Mouse (Mus musculus) fibroblast of lung, adult 2 months (primary cell): ENCODE results near the gene Zfp39.

Source experiments
- DNase-seq: peaks from one replicate; pipeline ENCODE4 v3.0.0-alpha.2; 2011; ENCODE audit warnings: low read depth

Zfp39 gene

GRCm38 (mm10) chr11:58903511-58904409, at the start of gene Zfp39:
Gene Zfp39, minus strand, starts transcription at chr11:58904225.
- DNase-seq, result peak; percentile 87

- no peak for DNase-seq
These were observed 49.5 kb upstream of the Zfp39 start for GRCm38 (mm10) chr11:58953351-58954169.

GRCm38 (mm10) chr11:58951210-58951609, 47.2 kb upstream of the Zfp39 start:
- no peak for DNase-seq

DNA sequence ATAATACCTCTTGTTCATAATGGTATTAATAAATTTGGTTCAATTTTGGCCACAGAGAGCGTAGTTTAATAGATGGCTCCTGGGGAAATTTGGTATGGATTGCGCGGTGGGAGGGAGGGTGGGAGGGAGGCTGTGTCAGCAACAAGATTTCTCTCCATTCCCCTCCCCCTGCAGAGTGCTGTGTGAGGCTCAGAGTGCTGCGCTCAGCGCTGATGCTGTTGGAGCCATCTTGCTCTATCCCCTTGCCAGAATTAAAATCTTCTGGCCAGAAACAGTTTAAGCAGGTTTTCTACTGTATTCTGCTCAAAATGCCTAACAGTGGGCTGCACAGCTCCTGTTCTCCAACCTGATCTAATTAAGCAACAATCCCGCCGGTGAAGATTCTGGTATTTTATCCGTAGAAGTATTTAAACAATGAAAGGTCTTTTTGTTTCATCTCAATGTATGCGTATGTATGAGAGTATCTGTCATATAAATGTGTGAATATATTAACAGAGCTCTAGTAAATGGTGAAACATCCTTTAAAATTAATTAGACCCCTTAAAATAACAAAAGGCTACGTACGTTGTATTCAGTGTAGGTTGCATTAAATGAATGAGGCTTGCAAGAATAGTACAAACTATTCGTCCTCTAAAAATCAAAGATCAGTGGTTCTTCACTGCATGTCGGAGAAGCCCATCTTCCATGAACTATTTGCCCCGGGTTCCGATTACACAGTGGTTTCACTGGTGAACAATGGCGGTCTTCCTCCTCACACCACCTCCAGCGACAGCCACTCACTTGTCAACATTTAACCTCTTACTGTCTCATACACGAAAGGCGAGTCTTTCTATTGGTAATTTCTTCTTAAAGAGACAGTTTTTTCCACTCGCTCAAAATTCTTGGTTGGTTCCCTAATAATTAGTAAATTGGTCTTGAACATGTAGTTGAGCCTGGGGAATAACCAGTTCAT, 45.7 kb upstream of the Zfp39 start:
- DNase-seq, result no peak

DNA sequence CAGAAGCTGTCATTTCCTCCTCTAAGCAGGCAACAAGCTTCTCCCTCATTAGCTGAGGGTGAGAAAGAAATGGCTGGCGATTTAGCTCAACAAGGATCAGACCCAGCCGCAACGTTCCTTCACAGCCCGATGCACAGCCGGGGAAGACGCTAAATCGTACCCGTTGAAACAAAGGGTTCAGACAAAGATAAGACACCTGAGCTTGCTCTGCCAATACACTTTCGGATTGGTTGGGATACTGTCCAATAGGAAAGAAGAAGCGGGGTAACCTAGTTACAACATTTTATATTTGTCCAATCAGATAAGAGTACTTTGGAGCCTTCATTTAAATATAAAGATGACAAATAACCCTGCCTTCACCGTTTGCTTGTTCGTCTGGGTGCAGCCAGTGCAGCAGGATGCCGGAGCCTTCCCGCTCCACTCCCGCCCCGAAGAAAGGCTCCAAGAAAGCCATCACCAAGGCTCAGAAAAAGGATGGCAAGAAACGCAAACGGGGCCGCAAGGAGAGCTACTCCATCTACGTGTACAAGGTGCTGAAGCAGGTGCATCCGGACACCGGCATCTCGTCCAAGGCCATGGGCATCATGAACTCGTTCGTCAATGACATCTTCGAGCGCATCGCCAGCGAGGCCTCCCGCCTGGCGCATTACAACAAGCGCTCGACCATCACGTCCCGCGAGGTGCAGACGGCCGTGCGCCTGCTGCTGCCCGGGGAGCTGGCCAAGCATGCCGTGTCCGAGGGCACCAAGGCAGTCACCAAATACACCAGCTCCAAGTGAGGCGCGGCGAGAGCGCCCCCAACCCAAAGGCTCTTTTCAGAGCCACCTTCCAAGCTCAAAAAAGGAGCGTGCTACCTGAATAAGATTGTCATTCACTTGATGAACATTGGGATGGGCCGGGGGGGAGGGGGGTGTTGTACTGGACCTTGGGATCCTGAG, 44.8 kb upstream of the Zfp39 start, which contains the start of gene Hist3h2ba:
TSS of gene Hist3h2ba (plus strand) at position 379 of the 938 bp plus-strand sequence.
- DNase-seq, result no peak

DNA sequence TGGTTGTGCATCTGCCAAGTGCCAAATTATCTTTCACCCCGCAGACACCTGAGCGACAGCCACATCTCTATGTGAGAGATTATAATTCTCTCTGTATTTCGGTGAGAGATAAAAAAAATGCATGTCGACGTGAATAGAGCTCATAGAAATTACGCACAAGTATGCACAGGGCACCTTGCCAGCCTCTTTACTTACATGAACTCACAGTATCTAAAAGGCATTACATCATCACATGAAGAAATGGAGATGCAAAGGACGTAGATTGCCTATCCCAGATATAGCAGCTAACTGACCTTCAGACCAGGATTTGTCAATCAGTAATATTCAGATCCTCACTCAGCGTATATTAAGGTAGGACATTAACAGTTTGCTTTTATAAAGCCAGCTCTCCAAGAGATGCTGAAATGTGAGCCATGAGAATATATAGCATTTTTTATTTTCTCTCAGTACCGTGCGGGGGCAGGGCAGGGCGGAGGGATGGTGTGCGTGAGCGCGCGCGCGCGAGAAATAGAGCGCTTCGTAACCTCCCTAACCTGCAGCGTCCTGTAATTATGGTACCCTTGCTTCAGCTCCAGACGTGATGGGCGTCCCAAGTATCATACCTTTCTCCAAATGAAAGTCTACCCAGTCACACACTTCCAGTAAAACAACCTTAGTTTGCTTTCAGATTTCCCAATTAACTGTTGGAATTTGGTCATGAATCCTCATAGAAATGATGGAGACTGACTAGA, 43.9 kb upstream of the Zfp39 start:
- DNase-seq, result no peak

GRCm38 (mm10) chr11:58947306-58947705, 43.3 kb upstream of the Zfp39 start:
- no peak for DNase-seq

DNA sequence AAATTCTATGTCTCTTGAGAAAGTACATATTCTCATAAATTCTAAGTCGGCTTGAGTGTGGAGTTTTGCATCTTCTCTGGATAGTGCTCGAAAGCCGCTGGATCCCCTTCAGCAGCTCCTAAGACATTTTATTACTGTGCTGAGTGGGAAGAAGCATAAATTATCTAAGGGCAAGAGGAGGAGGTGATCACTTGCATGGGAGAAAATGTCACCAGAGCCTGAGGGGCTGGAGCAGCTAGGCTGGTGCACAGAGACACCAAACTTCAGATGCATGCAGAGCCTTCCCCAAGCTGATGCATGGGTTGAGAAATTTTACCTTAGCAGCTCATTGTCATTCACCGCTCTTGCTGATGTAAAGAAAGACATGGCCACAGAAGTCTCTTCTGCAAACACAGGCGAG, 40.1 kb upstream of the Zfp39 start:
- DNase-seq, result no peak

- DNase-seq, result no peak
These were observed 35.0 kb upstream of the Zfp39 start for GRCm38 (mm10) chr11:58939088-58939439.

DNA sequence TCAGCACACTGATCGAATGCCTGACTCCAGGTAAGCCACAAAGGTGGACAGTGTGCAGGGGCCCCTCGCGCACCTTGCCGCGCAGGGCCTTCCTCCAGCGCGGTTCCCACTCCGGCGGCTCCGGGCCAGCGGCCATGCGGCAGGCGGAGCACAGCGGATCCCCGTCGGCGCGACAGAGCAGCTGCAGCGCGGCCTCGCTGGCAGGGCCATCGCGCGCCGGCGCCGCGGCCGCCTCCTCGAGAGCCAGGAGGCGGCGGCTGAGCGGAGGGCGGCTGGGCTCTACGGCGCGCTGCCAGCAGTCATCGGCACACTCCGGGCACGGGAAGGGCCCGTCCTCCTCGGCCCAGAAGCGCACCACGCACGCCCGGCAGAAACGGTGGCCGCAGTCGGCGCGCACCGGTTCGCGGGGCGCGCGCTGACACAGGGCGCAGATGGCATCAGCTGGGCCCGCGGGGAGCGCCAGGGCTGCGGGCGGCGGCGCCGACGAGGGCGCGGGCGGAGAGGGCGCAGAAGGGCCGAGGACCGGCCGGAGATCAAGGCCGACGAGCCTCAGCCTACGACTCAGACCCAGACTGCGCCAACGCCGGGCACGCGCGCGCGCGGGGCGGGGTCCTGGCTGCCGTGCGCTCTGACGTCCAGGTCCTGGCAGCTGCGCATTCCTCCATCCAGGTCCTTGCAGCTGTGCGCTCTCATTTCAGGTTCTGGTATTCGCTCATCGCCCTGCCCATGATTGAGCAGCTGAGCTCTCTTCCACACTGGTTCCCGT, 34.5 kb upstream of the Zfp39 start, which contains the start of gene Rnf187:
TSS of gene Rnf187 (minus strand) at position 595 of the 766 bp plus-strand sequence.
- peak; percentile 68 for DNase-seq

GRCm38 (mm10) chr11:58937909-58938308, 33.9 kb upstream of the Zfp39 start:
- DNase-seq, result no peak

DNA sequence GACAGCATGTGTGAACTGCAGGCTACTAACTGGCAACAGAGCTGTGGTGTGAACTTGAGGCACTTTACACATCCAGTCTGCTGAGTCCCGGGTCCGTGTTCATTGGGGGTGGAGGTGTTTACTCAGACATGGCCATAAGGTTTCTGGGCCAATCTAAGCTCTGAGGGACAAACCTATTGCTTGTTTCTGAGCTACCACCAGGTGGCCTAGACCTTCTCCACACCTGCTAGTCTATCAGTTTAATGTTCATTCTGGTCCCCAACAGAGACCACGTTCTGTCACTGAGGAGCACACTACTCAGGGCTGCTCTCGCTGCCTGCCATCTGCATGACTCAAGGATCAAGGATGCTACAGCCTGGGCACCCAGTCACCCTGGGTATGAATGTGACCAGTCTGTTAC, 27.6 kb upstream of the Zfp39 start:
- no peak for DNase-seq

DNA sequence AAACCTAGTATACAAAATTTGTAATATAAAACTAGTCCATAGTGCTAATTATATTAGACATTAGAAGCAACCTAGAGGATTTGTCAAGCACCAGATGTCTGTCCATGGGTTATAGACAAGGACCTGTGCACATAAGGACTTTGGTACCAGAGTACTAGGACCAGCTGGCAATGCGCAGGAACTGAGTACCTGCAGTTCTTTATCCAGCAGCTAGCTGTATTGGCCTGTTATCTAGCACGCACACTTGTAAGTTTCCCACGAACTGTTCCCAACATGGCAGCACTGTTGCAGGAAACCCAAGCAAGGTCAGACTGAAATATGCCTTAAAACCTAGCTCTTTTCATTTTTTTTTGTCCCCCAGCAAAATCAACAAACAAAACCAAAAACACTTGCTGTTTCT, 26.2 kb upstream of the Zfp39 start:
- DNase-seq, result no peak

- DNase-seq, result no peak
These were observed 25.6 kb upstream of the Zfp39 start for GRCm38 (mm10) chr11:58929641-58930040.

DNA sequence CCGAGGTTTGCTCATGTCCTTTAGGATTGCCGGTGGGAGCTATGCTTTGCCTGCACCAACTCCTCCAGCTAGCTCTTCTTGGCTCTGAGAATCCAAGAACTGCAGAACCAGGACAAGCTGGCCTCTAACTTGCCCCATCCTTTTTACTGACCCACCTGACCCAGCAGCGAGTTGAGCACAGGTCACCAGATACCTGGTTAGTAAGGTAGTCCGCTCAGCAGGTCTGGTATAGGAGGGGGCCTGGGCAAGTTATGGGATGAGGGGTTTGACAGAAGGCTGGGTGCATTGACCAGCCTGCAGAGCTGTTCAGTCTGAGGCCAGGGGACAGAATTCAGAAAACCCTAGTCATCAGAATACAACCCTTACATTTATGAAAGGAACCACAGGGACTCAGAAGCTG, 25.0 kb upstream of the Zfp39 start:
- no peak for DNase-seq

DNA sequence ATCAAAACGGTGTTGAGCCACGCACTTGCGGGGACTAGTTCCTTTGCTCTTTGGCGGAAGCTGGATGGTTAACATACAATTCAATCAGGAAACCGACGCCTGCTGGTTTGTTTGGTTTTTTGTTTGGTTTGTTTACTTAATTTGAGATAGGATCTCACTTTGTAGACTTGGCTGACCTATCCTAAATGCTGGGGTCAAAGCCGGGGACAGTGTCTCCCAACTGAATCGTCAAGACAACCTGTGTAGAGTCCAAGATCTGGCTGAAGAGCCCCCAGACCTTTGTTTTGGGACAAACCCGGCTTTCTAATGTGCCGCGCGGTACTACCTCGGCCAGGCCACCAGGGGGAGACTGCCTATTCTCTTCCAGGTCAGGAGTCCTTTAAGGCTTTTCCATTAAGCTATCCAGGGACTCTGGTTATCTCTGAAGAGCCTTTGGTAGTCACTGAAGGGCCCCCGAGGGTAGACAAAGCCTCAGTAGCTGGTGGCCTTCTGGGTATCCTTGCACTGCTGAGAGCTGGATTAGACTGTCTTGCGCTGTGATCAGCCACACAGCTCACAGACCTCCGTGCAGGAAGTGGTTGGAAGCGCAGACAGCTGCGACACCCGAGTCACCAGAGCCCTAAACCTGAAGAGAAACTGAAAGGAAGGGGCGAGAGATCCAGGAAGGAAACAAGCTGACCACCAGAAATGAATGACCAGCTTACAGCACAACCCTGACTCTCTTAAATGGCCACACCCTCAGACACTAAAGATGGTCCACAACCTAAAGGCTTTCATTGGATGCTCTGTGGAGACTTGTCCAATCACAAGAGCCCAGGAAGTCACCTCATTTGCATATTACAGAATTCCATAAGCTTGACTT, 24.0 kb upstream of the Zfp39 start:
- no peak for DNase-seq

DNA sequence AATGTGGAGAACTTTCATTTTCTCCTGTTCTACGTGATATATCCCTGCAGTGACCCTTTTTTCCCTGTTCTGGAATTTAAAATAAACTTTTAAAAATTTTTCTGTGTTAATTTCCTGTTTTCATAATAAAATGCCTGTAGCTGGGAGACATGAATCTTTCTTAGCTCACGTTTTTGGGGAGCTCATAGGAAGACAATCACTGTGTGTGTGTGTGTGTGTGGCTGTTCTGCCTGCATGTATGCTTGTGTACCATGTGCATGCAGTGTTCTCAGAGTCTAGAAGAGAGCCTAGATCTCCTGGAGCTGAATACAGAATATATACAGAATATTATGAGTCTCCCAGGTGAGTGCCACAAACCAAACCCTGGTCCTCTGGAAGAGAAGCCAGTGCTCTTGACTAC, 23.0 kb upstream of the Zfp39 start:
- DNase-seq, result no peak

GRCm38 (mm10) chr11:58926651-58927050, 22.6 kb upstream of the Zfp39 start:
- DNase-seq, result no peak
